Mouse (Mus musculus) large intestine, adult 2 months (tissue): ENCODE results near the gene Arpc4. TPM values are rescaled to one million over a fixed set of nuclear protein-coding genes. Genes with fewer than 3 reads are reported as not detected.

Experiments
- DNase-seq: peaks from one replicate; pipeline ENCODE4 v3.0.0-alpha.2; 2012; ENCODE audit warnings: low read depth, low spot score
- WGBS: fragments of 180-500 bp; shearing (Covaris S2); methylation state at CpG from one replicate; pipeline ENCODE4 v1.1.7; 2018; 5-methylcytosine and 5-hydroxymethylcytosine counted together
- polyA plus RNA-seq: library from polyadenylated mRNA; depleted of rRNA; stranded (reverse); fragments of >200 nt; gene quantifications from 2 replicates; pipeline ENCODE4 v1.2.3, GENCODE M21; 2012; rRNA removed

Gene Arpc4
- polyA plus RNA-seq, 1 experiment: 131 TPM

GRCm38 (mm10) chr6:113435664-113436205 lies 57.8 kb downstream of the Arpc4 start, which contains the start of gene Cidec:
Cidec (minus strand) TSS chr6:113435760.
- 81% methylated on average over 9 of the region's 9 CpGs for WGBS
- DNase-seq: no peak

DNA sequence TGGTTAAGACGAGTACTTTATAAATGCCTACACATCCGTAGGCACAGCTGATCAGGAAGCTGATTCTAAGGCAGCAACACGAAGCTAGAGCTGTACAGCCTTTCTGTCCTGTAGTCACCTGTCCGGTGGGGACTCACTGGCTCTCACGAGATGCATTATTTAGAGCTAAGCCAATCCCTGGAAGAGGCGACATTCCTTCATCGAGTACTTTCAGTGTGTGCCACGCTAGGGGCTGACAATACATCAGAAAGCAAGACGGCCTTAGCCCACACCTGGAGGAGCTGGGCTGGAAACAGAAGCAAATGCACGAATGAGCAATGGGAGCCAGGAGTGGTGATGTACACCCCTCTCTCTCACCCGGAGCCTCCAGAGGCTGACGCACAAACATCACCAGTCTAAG lies 59.2 kb downstream of the Arpc4 start:
- no peak for DNase-seq
- WGBS: 83% methylated on average over 12 of the region's 12 CpGs

DNA sequence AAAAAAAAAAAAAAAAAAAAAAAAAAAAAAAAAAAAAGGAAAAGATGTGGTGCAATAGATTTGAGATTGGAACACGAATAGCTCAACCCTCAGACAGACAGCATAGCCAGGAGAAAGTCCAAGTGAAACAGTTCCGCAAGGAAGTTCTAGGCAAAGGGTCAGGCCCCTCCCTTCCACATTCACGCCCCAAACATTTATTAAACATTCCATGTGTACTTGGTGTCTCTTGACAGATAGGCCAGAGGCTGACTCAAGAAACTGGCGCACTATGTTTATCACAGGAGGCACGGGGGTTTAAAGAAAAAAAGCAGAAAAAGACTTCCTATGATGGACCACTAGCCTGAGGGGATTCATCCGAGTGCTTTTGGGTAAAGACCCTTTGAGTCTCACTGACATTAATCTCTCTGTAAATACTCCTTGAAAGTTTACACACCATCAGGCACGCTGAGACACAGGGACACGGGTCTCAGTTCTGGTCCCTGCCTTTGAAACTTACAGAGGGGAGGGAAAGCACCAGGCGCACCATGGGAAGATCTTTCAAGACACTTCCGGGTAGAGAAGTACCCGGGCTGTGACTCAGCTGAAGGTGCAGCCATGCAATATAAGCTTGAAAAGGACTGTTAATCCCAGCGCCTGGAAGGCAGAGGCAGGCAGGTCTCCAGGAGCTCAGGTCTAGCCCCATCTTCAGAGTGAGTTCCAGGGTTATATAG lies 61.0 kb downstream of the Arpc4 start:
- 24% methylated on average over 12 of the region's 12 CpGs for WGBS

More for the DNA sequence above, 61.0 kb downstream of the Arpc4 start:
- peak; percentile 61 for DNase-seq

Other genes with a start within 250 kb of the Arpc4 start
- 0.26 and 0.46 TPM in 2 replicates for gene Lhfpl4, start 182.7 kb upstream of the Arpc4 start, polyA plus RNA-seq
- 40.6 and 46.3 TPM in 2 replicates for gene Mtmr14, start 140.3 kb upstream of the Arpc4 start, polyA plus RNA-seq
- gene Cpne9, start 95.8 kb upstream of the Arpc4 start, polyA plus RNA-seq: 0.10 TPM in 1 of 2 replicates, not detected in the other
- 14.5 and 20.5 TPM in 2 replicates for gene Brpf1, start 71.0 kb upstream of the Arpc4 start, polyA plus RNA-seq
- gene Ogg1, start 51.1 kb upstream of the Arpc4 start, polyA plus RNA-seq: 16.9 and 18.1 TPM in 2 replicates
- 19.6 and 20.4 TPM in 2 replicates for gene Camk1, start 34.1 kb upstream of the Arpc4 start, polyA plus RNA-seq
- 19.8 and 21.2 TPM in 2 replicates for gene Tada3, start 232 bp upstream of the Arpc4 start, polyA plus RNA-seq
- gene Ttll3, start 11.1 kb downstream of the Arpc4 start, polyA plus RNA-seq: 13.5 and 15.6 TPM in 2 replicates
- gene Rpusd3, start 41.2 kb downstream of the Arpc4 start, polyA plus RNA-seq: 48.7 and 58.6 TPM in 2 replicates
- 49.1 and 148 TPM in 2 replicates for gene Cidec, start 57.6 kb downstream of the Arpc4 start, polyA plus RNA-seq
- gene Jagn1, start 64.5 kb downstream of the Arpc4 start, polyA plus RNA-seq: 68.4 and 72.0 TPM in 2 replicates
- gene Il17re, start 80.4 kb downstream of the Arpc4 start, polyA plus RNA-seq: 4.8 and 7.5 TPM in 2 replicates
- 341 and 416 TPM in 2 replicates for gene Il17rc, start 93.3 kb downstream of the Arpc4 start, polyA plus RNA-seq
- 11.9 and 12.3 TPM in 2 replicates for gene Creld1, start 105.2 kb downstream of the Arpc4 start, polyA plus RNA-seq
- gene Prrt3, start 123.8 kb downstream of the Arpc4 start, polyA plus RNA-seq: 0.01 TPM in 1 of 2 replicates, not detected in the other
- gene Emc3, start 153.5 kb downstream of the Arpc4 start, polyA plus RNA-seq: 37.7 and 46.5 TPM in 2 replicates
- gene Fancd2, start 153.6 kb downstream of the Arpc4 start, polyA plus RNA-seq: 2.2 and 4.2 TPM in 2 replicates
- gene Fancd2os, start 222.6 kb downstream of the Arpc4 start, polyA plus RNA-seq: not detected in 2 replicates
- 138 and 168 TPM in 2 replicates for gene Brk1, start 226.7 kb downstream of the Arpc4 start, polyA plus RNA-seq
- 14.7 and 14.9 TPM in 2 replicates for gene Vhl, start 245.8 kb downstream of the Arpc4 start, polyA plus RNA-seq